Mouse (Mus musculus) MEL (cell line): ENCODE results near the gene Prdx4. TPM values are rescaled to one million over a fixed set of nuclear protein-coding genes. Genes with fewer than 3 reads are reported as not detected.
A peak's percentile ranks its signal among the peaks of the same experiment; 100 is the strongest.

Source experiments
- DNase-seq: peaks from one replicate; pipeline ENCODE4 v3.0.0; 2011; ENCODE audit warnings: low read depth, low spot score
- H3K27ac ChIP-seq: 2 replicates; pipeline ENCODE4 v1.5.1; 2012; ENCODE audit warnings: low read depth, mild to moderate bottlenecking, control low read depth, low read length, moderate library complexity; ENCODE audit not compliant: control insufficient read depth
- H3K27me3 ChIP-seq, 2 experiments: fragments of 150-350 bp in 1 of 2; sonication (generic) in 1 of 2; 2 replicates each; pipeline ENCODE4 v1.6.1; 2012; ENCODE audit warnings: low read length in 2 of 2, mild to moderate bottlenecking in 2 of 2, improper control_type of control experiment in 1 of 2, moderate library complexity in 1 of 2; ENCODE audit not compliant: insufficient read depth in 2 of 2, control insufficient read depth in 1 of 2
- H3K36me3 ChIP-seq, 2 experiments: 2 replicates each; pipeline ENCODE4 v1.6.1; 2012 to 2014; ENCODE audit warnings: low read length in 2 of 2, improper control_type of control experiment in 1 of 2, inconsistent platforms in 1 of 2, mild to moderate bottlenecking in 1 of 2; ENCODE audit not compliant: insufficient read depth in 2 of 2, control insufficient read depth in 1 of 2
- H3K4me1 ChIP-seq, 2 experiments: fragments of 150-350 bp in 1 of 2; sonication (generic) in 1 of 2; 2 replicates each; pipeline ENCODE4 v1.6.1; 2012; ENCODE audit warnings: low read length in 2 of 2, improper control_type of control experiment in 1 of 2, mild to moderate bottlenecking in 1 of 2; ENCODE audit not compliant: insufficient read depth in 2 of 2, control insufficient read depth in 1 of 2
- H3K4me3 ChIP-seq, 2 experiments: fragments of 150-350 bp in 1 of 2; sonication (generic) in 1 of 2; 2 replicates each; pipeline ENCODE4 v1.5.1; 2012; ENCODE audit warnings: low read depth in 2 of 2, low read length in 2 of 2, mild to moderate bottlenecking in 2 of 2, moderate library complexity in 2 of 2, control low read depth in 1 of 2, improper control_type of control experiment in 1 of 2; ENCODE audit not compliant: control insufficient read depth in 1 of 2, insufficient read depth in 1 of 2
- H3K79me2 ChIP-seq: 2 replicates; pipeline ENCODE4 v1.6.1; 2012; ENCODE audit warnings: mild to moderate bottlenecking, low read length, moderate library complexity; ENCODE audit not compliant: control insufficient read depth, poor library complexity, insufficient read depth
- H3K9ac ChIP-seq: 2 replicates; pipeline ENCODE4 v1.6.1; 2012; ENCODE audit warnings: low read depth, mild to moderate bottlenecking, control low read depth, low read length, moderate library complexity; ENCODE audit not compliant: control insufficient read depth, poor library complexity, severe bottlenecking
- H3K9me3 ChIP-seq: fragments of 150-350 bp; sonication (generic); replicated peaks from 2 replicates; pipeline ENCODE4 v1.6.1; 2012; ENCODE audit warnings: mild to moderate bottlenecking, low read length, improper control_type of control experiment, moderate library complexity; ENCODE audit not compliant: insufficient read depth
- BHLHE40 ChIP-seq: IDR thresholded peaks from 2 replicates; pipeline ENCODE4 v1.6.1; 2012; ENCODE audit warnings: low read depth, mild to moderate bottlenecking, inconsistent platforms, low read length, improper control_type of control experiment, borderline replicate concordance
- CHD1 ChIP-seq: IDR thresholded peaks from 2 replicates; pipeline ENCODE4 v1.6.1; 2012; ENCODE audit warnings: low read depth, mild to moderate bottlenecking, inconsistent platforms, low read length, improper control_type of control experiment
- CHD2 ChIP-seq: IDR thresholded peaks from 2 replicates; pipeline ENCODE4 v1.6.1; 2011; ENCODE audit warnings: low read length, improper control_type of control experiment
- CTCF ChIP-seq, 3 experiments: IDR thresholded peaks in 2 of 3; conservative IDR thresholded peaks in 1 of 3; 2 replicates each; pipeline ENCODE4 v1.5.1; 2011 to 2012; ENCODE audit warnings: low read length in 3 of 3, low read depth in 2 of 3, mild to moderate bottlenecking in 2 of 3, improper control_type of control experiment in 1 of 3, inconsistent platforms in 1 of 3, mixed read lengths in 1 of 3, moderate library complexity in 1 of 3; ENCODE audit not compliant: control insufficient read depth in 1 of 3, insufficient read depth in 1 of 3, poor library complexity in 1 of 3, severe bottlenecking in 1 of 3
- ETS1 ChIP-seq: IDR thresholded peaks from 2 replicates; pipeline ENCODE4 v1.6.1; 2012; ENCODE audit warnings: low read depth, mild to moderate bottlenecking, inconsistent platforms, low read length, improper control_type of control experiment, moderate library complexity
- GABPA ChIP-seq: IDR thresholded peaks from 2 replicates; pipeline ENCODE4 v1.6.1; 2012; ENCODE audit warnings: low read depth, mild to moderate bottlenecking, inconsistent platforms, low read length, improper control_type of control experiment, moderate library complexity
- GATA1 ChIP-seq: IDR thresholded peaks from 2 replicates; pipeline ENCODE4 v1.6.1; 2011; ENCODE audit warnings: low read depth, low read length, improper control_type of control experiment
- JUND ChIP-seq: IDR thresholded peaks from 2 replicates; pipeline ENCODE4 v1.6.1; 2011; ENCODE audit warnings: low read depth, mild to moderate bottlenecking, improper control_type of control experiment, low read length
- MAFK ChIP-seq: IDR thresholded peaks from 2 replicates; pipeline ENCODE4 v1.6.1; 2011; ENCODE audit warnings: low read depth, mild to moderate bottlenecking, low read length, improper control_type of control experiment, borderline replicate concordance
- MAX ChIP-seq: IDR thresholded peaks from 2 replicates; pipeline ENCODE4 v1.6.1; 2011; ENCODE audit warnings: low read length, improper control_type of control experiment
- MAZ ChIP-seq: IDR thresholded peaks from 2 replicates; pipeline ENCODE4 v1.6.1; 2012; ENCODE audit warnings: low read depth, mild to moderate bottlenecking, inconsistent platforms, low read length, improper control_type of control experiment
- MYB ChIP-seq: IDR thresholded peaks from 2 replicates; pipeline ENCODE4 v1.6.1; 2011; ENCODE audit warnings: mild to moderate bottlenecking, low read depth, low read length, improper control_type of control experiment
- POLR2AphosphoS5 ChIP-seq: IDR thresholded peaks from 2 replicates; pipeline ENCODE4 v1.6.1; 2012; ENCODE audit warnings: low read depth, borderline replicate concordance, mild to moderate bottlenecking, inconsistent platforms, low read length, moderate library complexity, mixed read lengths
- RAD21 ChIP-seq: IDR thresholded peaks from 2 replicates; pipeline ENCODE4 v1.6.1; 2011; ENCODE audit warnings: mild to moderate bottlenecking, low read depth, low read length, improper control_type of control experiment
- RCOR1 ChIP-seq: IDR thresholded peaks from 2 replicates; pipeline ENCODE4 v1.6.1; 2012; ENCODE audit warnings: low read depth, mild to moderate bottlenecking, inconsistent platforms, low read length, improper control_type of control experiment
- SMC3 ChIP-seq: IDR thresholded peaks from 2 replicates; pipeline ENCODE4 v1.6.1; 2011; ENCODE audit warnings: low read depth, low read length, improper control_type of control experiment
- TAL1 ChIP-seq: IDR thresholded peaks from 2 replicates; pipeline ENCODE4 v1.6.1; 2012; ENCODE audit warnings: mild to moderate bottlenecking, inconsistent platforms, low read length, moderate library complexity, mixed read lengths
- USF1 ChIP-seq: IDR thresholded peaks from 2 replicates; pipeline ENCODE4 v1.6.1; 2014; ENCODE audit warnings: low read depth, mild to moderate bottlenecking, inconsistent platforms, low read length, improper control_type of control experiment, moderate library complexity
- USF2 ChIP-seq, 2 experiments: IDR thresholded peaks; 2 replicates each; pipeline ENCODE4 v1.6.1; 2011 to 2012; ENCODE audit warnings: improper control_type of control experiment in 2 of 2, low read length in 2 of 2, borderline replicate concordance in 1 of 2, inconsistent platforms in 1 of 2, low read depth in 1 of 2, mild to moderate bottlenecking in 1 of 2; ENCODE audit not compliant: insufficient read depth in 1 of 2
- ZC3H11A ChIP-seq: IDR thresholded peaks from 2 replicates; pipeline ENCODE4 v1.6.1; 2012; ENCODE audit warnings: low read depth, mild to moderate bottlenecking, inconsistent platforms, low read length, improper control_type of control experiment
- ZKSCAN1 ChIP-seq: IDR thresholded peaks from 2 replicates; pipeline ENCODE4 v1.6.1; 2012; ENCODE audit warnings: low read depth, mild to moderate bottlenecking, inconsistent platforms, low read length, improper control_type of control experiment, moderate library complexity
- ZNF384 ChIP-seq: IDR thresholded peaks from 2 replicates; pipeline ENCODE4 v1.6.1; 2012; ENCODE audit warnings: low read depth, mild to moderate bottlenecking, inconsistent platforms, low read length, improper control_type of control experiment
- polyA plus RNA-seq, 2 experiments: library from polyadenylated mRNA; stranded (reverse) in 1 of 2; unstranded in 1 of 2; fragments of >175 nt in 1 of 2; fragments of >200 nt in 1 of 2; gene quantifications; 2 replicates each; pipeline versions ENCODE4 v1.2.1 to v1.2.4; 2012; ENCODE audit warnings: low replicate concordance in 2 of 2, low read depth in 1 of 2; ENCODE audit not compliant: insufficient read length in 2 of 2, insufficient read depth in 1 of 2, missing spikeins in 1 of 2
- total RNA-seq: library from RNA; depleted of rRNA; stranded (reverse); fragments of 300-350 nt; gene quantifications from 2 replicates; pipeline ENCODE4 v1.2.3, GENCODE M21; 2012

The Prdx4 gene
- total and polyA plus RNA-seq, 3 experiments = 24.3 to 34.5 TPM; not detected in 1

GRCm38 (mm10) chrX:155337905-155338721, 2.4 kb downstream of the Prdx4 start (continued):
- TF ChIP-seq CHD2 (peak; percentile 93), SMC3 (no peak), MAFK (no peak), GABPA (no peak)

- DNase-seq = no peak
- Histone ChIP-seq H3K4me3 (peak overlapping the region; percentile 62 to 78), H3K9ac (peak overlapping the region; percentile 75), H3K9me3 (no peaks in the 10 kb centered on the region), H3K79me2 (peaks cover 3% of the 10 kb centered on the region; the same call in 1 of the 2 replicates), H3K27ac (peak overlapping the region; percentile 77; the same call in 1 of the 2 replicates), H3K4me1 (peaks cover 0 to 6% of the 10 kb centered on the region in 2 experiments; a peak in 2 of 4 replicates), H3K36me3 (peaks cover 0 to 2% of the 10 kb centered on the region in 2 experiments; a peak in 1 of 4 replicates), H3K27me3 (no peaks in the 10 kb centered on the region)
- no peak for TF ChIP-seq SMC3
- TF ChIP-seq RCOR1 = peak; percentile 27; the same call in 1 of the 2 replicates
- no peak for TF ChIP-seq GATA1
These were observed 3.0 kb downstream of the Prdx4 start for GRCm38 (mm10) chrX:155337567-155337904.

- H3K9ac ChIP-seq = peak overlapping the region; percentile 60
- H3K79me2 ChIP-seq = no peaks in the 10 kb centered on the region
- no peak for TF ChIP-seq MAZ
- TF ChIP-seq ZNF384 = peak; percentile 63
- no peak for TF ChIP-seq JUND
- TF ChIP-seq CTCF (IDR thresholded peaks at IDR 0.05 in 2 of 3, conservative IDR thresholded peaks at IDR 0.05 in 1 of 3; ENCODE audit: control insufficient read depth in 1 of 3, insufficient read depth in 1 of 3, low read depth in 2 of 3, low read length in 3 of 3, poor library complexity in 1 of 3, severe bottlenecking in 1 of 3) = peak; percentile 62 to 88 (median 67)
- no peak for TF ChIP-seq MAFK
- peak; percentile 68 for TF ChIP-seq ZC3H11A
- peak; percentile 88 for TF ChIP-seq SMC3
- no peak for TF ChIP-seq CHD2
- TF ChIP-seq RAD21 = peak; percentile 88
- DNase-seq = peak; percentile 83
- H3K4me1 ChIP-seq = no peaks in the 10 kb centered on the region
- H3K27me3 ChIP-seq = no peaks in the 10 kb centered on the region
- H3K27ac ChIP-seq = no peak overlapping the region
- no peaks in the 10 kb centered on the region for H3K9me3 ChIP-seq
- H3K36me3 ChIP-seq = no peaks in the 10 kb centered on the region; a peak in 1 of 4 replicates
- H3K4me3 ChIP-seq = no peak overlapping the region
These were observed 22.5 kb downstream of the Prdx4 start for GRCm38 (mm10) chrX:155318005-155318404.

GRCm38 (mm10) chrX:155306390-155306789, 34.2 kb downstream of the Prdx4 start:
- H3K9ac ChIP-seq = no peak overlapping the region
- no peaks in the 10 kb centered on the region for H3K36me3 ChIP-seq
- no peaks in the 10 kb centered on the region for H3K4me1 ChIP-seq
- no peaks in the 10 kb centered on the region for H3K79me2 ChIP-seq
- no peaks in the 10 kb centered on the region for H3K27me3 ChIP-seq
- DNase-seq = peak; percentile 42
- H3K27ac ChIP-seq = no peak overlapping the region
- H3K9me3 ChIP-seq = no peaks in the 10 kb centered on the region
- no peak overlapping the region for H3K4me3 ChIP-seq
- TF ChIP-seq RAD21 = peak; percentile 65
- TF ChIP-seq CTCF (IDR thresholded peaks at IDR 0.05 in 2 of 3, conservative IDR thresholded peaks at IDR 0.05 in 1 of 3; ENCODE audit: control insufficient read depth in 1 of 3, insufficient read depth in 1 of 3, low read depth in 2 of 3, low read length in 3 of 3, poor library complexity in 1 of 3, severe bottlenecking in 1 of 3) = peak; percentile 32 to 56 (median 41); a peak in 5 of 6 replicates
- TF ChIP-seq MYB = no peak
- TF ChIP-seq SMC3 = peak; percentile 70
- TF ChIP-seq ZC3H11A = peak; percentile 56
- no peak for TF ChIP-seq MAX
- no peak for TF ChIP-seq POLR2AphosphoS5
- no peak for TF ChIP-seq BHLHE40
- TF ChIP-seq USF2 (IDR thresholded peaks at IDR 0.05; ENCODE audit: borderline replicate concordance in 1 of 2, insufficient read depth in 1 of 2, low read depth in 1 of 2, low read length in 2 of 2) = no peak
- TF ChIP-seq ETS1 = no peak
- no peak for TF ChIP-seq TAL1
- no peak for TF ChIP-seq USF1
- no peak for TF ChIP-seq GABPA
- no peak for TF ChIP-seq ZKSCAN1
- no peak for TF ChIP-seq CHD1
